Mouse (Mus musculus) lung, adult 2 months (tissue): Measurements from ENCODE around the gene Mok. TPM values are rescaled to one million over a fixed set of nuclear protein-coding genes. Genes with fewer than 3 reads are reported as not detected.

Experiments used
- DNase-seq: peaks from one replicate; pipeline ENCODE4 v3.0.0; 2022
- H3K4me1 ChIP-seq: fragments of 200-500 bp; 2 replicates; pipeline ENCODE4 v1.6.1; 2011; ENCODE audit warnings: low read length; ENCODE audit not compliant: control insufficient read depth, insufficient read depth
- H3K4me3 ChIP-seq: fragments of 200-500 bp; replicated peaks from 2 replicates; pipeline ENCODE3; 2011; ENCODE audit warnings: low read depth, mild to moderate bottlenecking, control low read depth, low read length; ENCODE audit errors: extremely low read depth
- CTCF ChIP-seq: fragments of 200-500 bp; IDR thresholded peaks from 2 replicates; pipeline ENCODE4 v1.5.1; 2011; ENCODE audit warnings: mild to moderate bottlenecking, low read length, control low read depth; ENCODE audit not compliant: insufficient read depth
- POLR2A ChIP-seq: fragments of 200-500 bp; IDR thresholded peaks from 2 replicates; pipeline ENCODE4 v1.6.1; 2011; ENCODE audit warnings: low read depth, mild to moderate bottlenecking, control low read depth, low read length, borderline replicate concordance; ENCODE audit errors: extremely low read depth
- WGBS: fragments of 180-500 bp; shearing (Covaris S2); methylation state at CpG from one replicate; pipeline ENCODE4 v1.1.7; 2018; 5-methylcytosine and 5-hydroxymethylcytosine counted together
- polyA plus RNA-seq: library from polyadenylated mRNA; depleted of rRNA; stranded (reverse); fragments of >200 nt; gene quantifications from 2 replicates; pipeline ENCODE4 v1.2.3, GENCODE M21; 2012; rRNA removed

Mok gene
- polyA plus RNA-seq, 1 experiment = 4.7 TPM

DNA sequence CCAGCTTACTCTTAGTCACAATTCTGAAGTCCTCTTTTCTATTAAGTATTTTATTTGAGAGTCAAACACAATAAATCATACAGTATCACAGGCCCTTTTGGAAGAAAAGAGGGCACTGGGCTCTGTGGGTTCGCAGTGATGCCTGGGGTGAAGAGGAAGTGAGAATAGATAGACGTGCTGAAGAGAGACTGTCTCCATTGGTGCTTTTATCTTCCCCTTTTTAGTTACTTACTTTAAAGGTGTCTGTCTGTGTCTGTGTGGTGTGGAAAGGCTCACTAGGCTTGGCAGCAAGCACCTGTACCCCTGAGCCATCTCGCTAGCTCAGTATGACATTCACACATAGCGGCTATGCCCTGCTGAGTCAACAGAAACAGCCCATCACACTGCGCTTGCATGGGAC is 62.9 kb downstream of the Mok start:
- no peak for DNase-seq
- 74% methylated on average over 5 of the region's 5 CpGs for WGBS
- Histone ChIP-seq H3K4me1 (peaks cover 4% of the 10 kb centered on the region; the same call in 1 of the 2 replicates), H3K4me3 (no peak overlapping the region)
- no peak for TF ChIP-seq CTCF
- TF ChIP-seq POLR2A = no peak

DNA sequence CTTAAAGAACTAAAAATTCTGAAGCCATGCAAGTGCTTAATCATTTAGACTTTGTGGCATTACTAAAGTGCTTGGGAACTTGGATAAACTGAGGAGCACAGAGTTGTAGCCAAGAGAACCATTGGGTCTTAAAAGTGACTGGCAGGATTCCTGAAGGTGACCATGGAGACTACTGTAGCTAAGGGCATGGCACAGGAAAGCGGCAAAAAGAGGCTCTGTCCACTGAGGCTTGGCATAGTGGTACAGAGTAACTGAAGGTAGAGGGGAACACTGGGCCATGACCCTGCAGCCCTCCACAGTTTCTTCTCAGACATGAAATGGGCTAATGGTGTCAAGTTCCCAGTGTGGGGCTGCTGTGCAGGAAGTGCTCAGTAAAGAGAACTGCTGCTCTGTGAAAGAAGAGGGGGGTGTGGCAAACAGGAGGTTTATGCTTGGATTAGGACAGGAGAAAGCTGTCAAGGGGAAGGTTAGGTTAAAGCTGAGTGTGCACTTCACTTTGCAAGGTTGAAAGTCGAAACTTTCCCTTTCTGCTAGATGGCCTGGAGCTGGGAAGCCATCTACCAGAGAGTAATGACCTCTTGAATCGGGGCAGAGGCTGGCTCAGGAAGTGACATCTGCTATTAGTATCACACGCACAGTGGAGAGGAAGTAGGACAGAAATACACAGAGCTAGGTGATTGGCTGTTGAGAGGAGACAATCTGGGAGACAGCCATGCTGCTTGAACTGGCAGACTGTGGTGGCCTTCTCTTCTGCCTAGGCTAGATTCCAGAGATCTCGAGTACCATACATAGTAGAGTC is 64.9 kb downstream of the Mok start:
- Histone ChIP-seq H3K4me3 (no peak overlapping the region), H3K4me1 (peaks cover 4% of the 10 kb centered on the region; the same call in 1 of the 2 replicates)
- WGBS = 35% methylated on average over 5 of the region's 5 CpGs
- DNase-seq = no peak
- TF ChIP-seq CTCF (no peak), POLR2A (no peak)

DNA sequence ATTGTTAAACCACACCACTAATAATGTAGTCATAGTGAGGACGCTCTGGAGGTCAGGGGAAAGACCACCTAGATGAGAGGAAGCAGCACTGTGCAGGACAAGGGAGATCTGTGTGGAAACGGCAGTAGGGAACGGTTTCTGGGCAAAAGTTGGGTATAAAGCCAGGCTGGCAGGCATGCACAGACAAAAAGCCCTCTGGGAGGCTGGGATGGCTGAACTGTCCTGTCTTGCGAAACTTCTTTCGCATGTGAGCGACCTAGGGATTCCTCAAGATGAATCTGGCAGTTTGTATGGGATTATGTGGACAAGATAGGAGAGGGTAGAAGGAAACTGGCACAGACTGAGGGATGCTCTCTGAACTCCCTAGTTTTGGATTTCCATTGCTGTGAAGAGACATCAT is 68.8 kb downstream of the Mok start:
- TF ChIP-seq CTCF (no peak), POLR2A (no peak)
- Histone ChIP-seq H3K4me1 (peaks cover 7% of the 10 kb centered on the region; the same call in 1 of the 2 replicates), H3K4me3 (no peak overlapping the region)
- no peak for DNase-seq
- WGBS = 88% methylated on average over 6 of the region's 6 CpGs

DNA sequence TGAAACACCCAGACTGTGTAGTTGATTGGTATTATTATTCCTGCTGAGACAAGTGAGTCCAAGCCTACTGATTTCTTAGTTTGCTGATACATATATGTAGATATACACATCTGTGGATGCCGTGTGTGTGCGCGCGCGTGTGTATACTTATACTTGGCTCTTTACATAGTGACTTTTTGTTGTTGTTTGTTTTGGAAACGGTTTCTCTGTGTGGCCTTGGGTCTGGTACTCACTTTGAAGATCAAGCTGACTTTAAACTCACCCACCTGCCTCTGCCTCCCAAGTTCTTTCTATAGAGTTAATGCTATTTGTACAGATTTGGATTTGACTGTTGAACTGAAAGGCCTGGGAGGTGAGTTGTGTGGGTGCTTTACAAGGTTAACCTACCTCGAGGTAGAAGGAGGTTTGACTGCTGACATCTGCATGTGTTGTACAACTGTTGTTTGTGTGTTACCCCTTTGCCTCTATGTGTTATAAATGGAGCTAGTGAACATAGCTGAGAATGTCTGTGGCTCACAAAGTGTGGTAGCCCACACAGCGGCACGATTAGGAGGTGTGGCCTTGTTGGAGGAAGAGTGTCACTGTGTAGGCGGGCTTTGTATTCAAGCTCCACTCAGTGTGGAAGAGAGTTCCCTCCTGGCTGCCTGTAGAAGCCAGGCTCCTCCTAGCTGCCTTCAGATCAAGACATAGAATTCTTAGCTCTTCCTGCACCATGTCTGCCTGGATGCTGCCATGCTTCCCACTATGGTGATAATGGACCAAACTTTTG is 70.1 kb downstream of the Mok start:
- 74% methylated on average over 10 of the region's 10 CpGs for WGBS
- Histone ChIP-seq H3K4me1 (peaks cover 4% of the 10 kb centered on the region; the same call in 1 of the 2 replicates), H3K4me3 (no peak overlapping the region)
- TF ChIP-seq POLR2A (no peak), CTCF (no peak)
- no peak for DNase-seq

DNA sequence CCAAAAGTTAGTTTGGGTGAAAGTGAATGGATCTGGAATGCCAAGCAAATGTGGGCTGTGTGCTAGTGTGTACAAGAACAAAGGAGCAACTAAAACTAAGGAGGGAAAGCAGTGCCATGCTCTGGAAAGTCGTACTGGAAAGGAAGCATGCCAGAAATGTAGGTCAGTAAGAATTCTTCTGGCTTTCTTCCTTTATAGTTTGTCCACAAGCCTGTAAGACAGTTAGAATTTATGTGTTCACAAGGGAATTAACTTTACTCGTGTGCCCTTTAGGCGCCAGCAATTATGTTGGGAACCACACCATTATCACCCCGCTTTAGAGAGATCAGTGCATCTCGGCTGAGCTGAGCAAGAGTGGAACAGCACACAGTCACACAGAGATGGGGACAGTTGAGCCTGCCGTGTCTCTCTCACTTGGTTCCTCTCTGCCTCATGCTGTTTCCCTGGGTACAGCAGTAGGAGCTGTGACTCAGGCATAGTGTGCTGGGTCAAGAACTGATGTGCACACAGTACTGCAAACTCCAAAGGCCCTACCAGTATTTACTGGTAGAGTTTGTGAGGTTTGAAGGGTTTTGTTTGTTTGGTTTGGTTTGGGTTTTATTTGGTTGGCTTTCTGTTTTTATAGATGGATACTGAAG is 71.0 kb downstream of the Mok start:
- TF ChIP-seq POLR2A = no peak
- no peak for TF ChIP-seq CTCF
- DNase-seq = no peak
- WGBS = 54% methylated on average over 6 of the region's 6 CpGs
- H3K4me1 ChIP-seq = peaks cover 3% of the 10 kb centered on the region; the same call in 1 of the 2 replicates
- H3K4me3 ChIP-seq = no peak overlapping the region

DNA sequence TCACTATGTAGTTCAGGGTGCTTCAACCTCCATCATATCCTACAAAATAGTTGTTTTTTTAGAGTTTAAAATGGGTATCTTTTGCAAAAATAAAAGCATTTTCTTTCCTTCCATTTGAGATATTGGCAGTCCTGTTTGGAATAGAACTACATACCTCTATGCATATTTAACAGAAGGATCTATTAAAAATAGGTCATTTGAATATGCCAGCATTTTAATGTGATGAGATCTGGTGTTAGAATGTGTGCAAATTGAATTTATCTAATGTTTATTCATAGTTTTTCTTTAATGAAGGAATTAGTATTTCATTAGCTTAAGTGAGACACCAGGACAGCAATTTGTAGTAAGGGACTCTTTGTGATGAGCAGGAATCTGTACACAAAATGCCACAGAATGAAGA is 72.2 kb downstream of the Mok start:
- TF ChIP-seq POLR2A = no peak
- TF ChIP-seq CTCF = no peak
- Histone ChIP-seq H3K4me3 (no peak overlapping the region), H3K4me1 (peaks cover 3% of the 10 kb centered on the region; the same call in 1 of the 2 replicates)
- no peak for DNase-seq

DNA sequence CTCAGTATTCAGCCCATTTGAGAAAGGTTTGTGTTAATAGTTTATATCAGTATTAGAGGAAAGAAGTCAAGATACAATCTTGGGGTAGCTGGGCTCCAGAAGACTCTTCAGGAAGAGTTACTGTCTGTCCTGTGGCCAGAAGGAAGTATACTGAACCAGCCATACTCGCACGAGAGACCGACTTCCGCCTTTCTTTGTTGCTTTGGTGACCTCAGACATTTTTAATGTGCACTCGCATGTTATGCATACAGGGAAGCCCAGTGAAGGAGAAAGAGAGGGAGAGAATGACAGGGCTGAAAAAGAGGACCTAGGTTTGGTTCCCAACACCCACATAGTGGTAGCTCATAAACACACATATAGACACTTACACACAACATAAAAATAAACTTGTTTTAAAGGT is 76.2 kb downstream of the Mok start:
- TF ChIP-seq CTCF = no peak
- no peak for TF ChIP-seq POLR2A
- Histone ChIP-seq H3K4me1 (peaks cover 3% of the 10 kb centered on the region; the same call in 1 of the 2 replicates), H3K4me3 (no peak overlapping the region)
- 61% methylated on average over 5 of the region's 5 CpGs for WGBS
- no peak for DNase-seq

DNA sequence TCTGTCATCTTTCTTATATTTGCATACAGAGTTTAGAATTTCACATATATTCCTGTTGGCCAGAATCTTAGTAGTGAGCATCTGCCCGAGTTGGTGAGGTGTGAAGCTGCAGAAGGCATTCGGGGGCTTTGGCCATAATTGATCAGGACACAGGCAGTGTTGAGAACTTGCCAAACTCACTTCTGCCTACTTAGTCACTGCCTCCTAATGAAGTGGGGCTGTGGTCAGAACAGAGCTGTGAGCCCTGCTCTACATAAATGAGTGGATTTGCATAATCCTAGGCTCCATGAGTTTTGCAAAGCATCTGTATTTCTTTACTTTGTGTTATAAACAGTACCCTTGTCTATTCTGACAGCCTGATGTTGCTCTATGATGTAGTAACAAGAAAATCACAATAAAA is 78.4 kb downstream of the Mok start:
- H3K4me1 ChIP-seq = no peaks in the 10 kb centered on the region; the same call in 1 of the 2 replicates
- 66% methylated on average over 2 of the region's 2 CpGs for WGBS
- DNase-seq = no peak
- no peak overlapping the region for H3K4me3 ChIP-seq
- TF ChIP-seq CTCF = no peak
- TF ChIP-seq POLR2A = no peak

DNA sequence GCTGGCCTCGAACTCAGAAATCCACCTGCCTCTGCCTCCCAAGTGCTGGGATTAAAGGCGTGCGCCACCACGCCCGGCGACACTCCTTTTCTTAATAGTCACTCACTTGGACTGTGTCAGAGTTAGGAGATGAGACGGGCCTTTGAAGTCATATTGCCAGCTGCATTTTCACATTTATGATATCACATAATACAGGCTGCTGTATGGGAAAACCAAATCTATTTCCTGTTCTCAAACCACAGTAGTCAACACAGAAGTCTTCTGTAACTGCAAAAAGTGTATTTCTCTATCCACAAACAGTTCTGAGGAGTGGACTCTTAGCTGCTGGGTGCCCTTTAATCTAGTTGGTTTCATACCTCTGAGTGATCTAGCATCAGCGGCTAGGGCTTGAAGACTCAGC is 81.8 kb downstream of the Mok start:
- no peak for TF ChIP-seq POLR2A
- no peak for TF ChIP-seq CTCF
- WGBS = 80% methylated on average over 8 of the region's 8 CpGs
- no peak for DNase-seq
- no peaks in the 10 kb centered on the region; the same call in 1 of the 2 replicates for H3K4me1 ChIP-seq
- no peak overlapping the region for H3K4me3 ChIP-seq

Other genes with a start within 250 kb of the Mok start
- 282 and 294 TPM in 2 replicates for gene Dync1h1, start 239.5 kb downstream of the Mok start, polyA plus RNA-seq
- gene 1700001K19Rik, start 158.3 kb downstream of the Mok start, polyA plus RNA-seq = not detected in 2 replicates
- gene Hsp90aa1, start 138.2 kb downstream of the Mok start, polyA plus RNA-seq = 65.6 and 105 TPM in 2 replicates
- gene Wdr20, start 103.0 kb downstream of the Mok start, polyA plus RNA-seq = 13.5 and 16.2 TPM in 2 replicates
- 5.2 and 5.7 TPM in 2 replicates for gene Zfp839, start 9.3 kb upstream of the Mok start, polyA plus RNA-seq
- 30.2 and 34.8 TPM in 2 replicates for gene Cinp, start 48.2 kb upstream of the Mok start, polyA plus RNA-seq
- 5.2 and 5.3 TPM in 2 replicates for gene Tecpr2, start 48.3 kb upstream of the Mok start, polyA plus RNA-seq
- 20.6 and 24.5 TPM in 2 replicates for gene Ankrd9, start 138.1 kb upstream of the Mok start, polyA plus RNA-seq
- 6.7 and 12.0 TPM in 2 replicates for gene Rcor1, start 198.4 kb upstream of the Mok start, polyA plus RNA-seq